Mouse (Mus musculus) midbrain, embryonic 15.5 days (tissue): ENCODE data around the gene Olfr1042. TPM values are rescaled to one million over a fixed set of nuclear protein-coding genes. Genes with fewer than 3 reads are reported as not detected.
"Not testable (repeated sequence)": the region's sequence is repeated elsewhere in the genome, so short reads cannot be mapped to it uniquely, and the experiment has no call there.

Source experiments
- ATAC-seq: fragments of 200-750 bp; cut with Nextera tagmentation; replicated peaks from 2 replicates; pipeline ENCODE4 v1.8.0; 2017; ENCODE audit warnings: moderate TSS enrichment
- H3K27ac ChIP-seq: fragments of 300-500 bp; sonication (generic); 2 replicates; pipeline ENCODE4 v1.5.1; 2015; ENCODE audit warnings: mild to moderate bottlenecking, inconsistent platforms
- H3K27me3 ChIP-seq: fragments of 300-500 bp; sonication (generic); replicated peaks from 2 replicates; pipeline ENCODE4 v1.6.1; 2015; ENCODE audit warnings: inconsistent platforms
- H3K36me3 ChIP-seq: fragments of 300-500 bp; sonication (generic); replicated peaks from 2 replicates; pipeline ENCODE4 v1.6.1; 2015; ENCODE audit warnings: inconsistent platforms
- H3K4me1 ChIP-seq: fragments of 300-500 bp; sonication (generic); 2 replicates; pipeline ENCODE4 v1.6.1; 2015; ENCODE audit warnings: inconsistent platforms
- H3K4me2 ChIP-seq: fragments of 300-500 bp; sonication (generic); 2 replicates; pipeline ENCODE4 v1.6.1; 2015; ENCODE audit warnings: inconsistent platforms, mild to moderate bottlenecking, moderate library complexity
- H3K4me3 ChIP-seq: fragments of 300-500 bp; sonication (generic); 2 replicates; pipeline ENCODE4 v1.5.1; 2015; ENCODE audit warnings: mild to moderate bottlenecking, inconsistent platforms
- H3K9ac ChIP-seq: fragments of 300-500 bp; sonication (generic); 2 replicates; pipeline ENCODE4 v1.6.1; 2015; ENCODE audit warnings: mild to moderate bottlenecking, inconsistent platforms
- H3K9me3 ChIP-seq: fragments of 300-500 bp; sonication (generic); 2 replicates; pipeline ENCODE4 v1.6.1; 2016; ENCODE audit warnings: inconsistent platforms
- WGBS: fragments of 180-500 bp; shearing (Covaris S2); methylation state at CpG from one replicate; pipeline ENCODE4 v1.1.7; 2015; ENCODE audit warnings: mixed read lengths; 5-methylcytosine and 5-hydroxymethylcytosine counted together
- polyA plus RNA-seq: library from polyadenylated mRNA; unstranded; fragments of >200 nt; fragmentation: Nextera tagmentation; extraction: Ambion mirVana; gene quantifications from 2 replicates; pipeline ENCODE4 v1.2.1, GENCODE M21; 2015

Olfr1042 gene
- polyA plus RNA-seq, result not detected in 2 replicates

DNA sequence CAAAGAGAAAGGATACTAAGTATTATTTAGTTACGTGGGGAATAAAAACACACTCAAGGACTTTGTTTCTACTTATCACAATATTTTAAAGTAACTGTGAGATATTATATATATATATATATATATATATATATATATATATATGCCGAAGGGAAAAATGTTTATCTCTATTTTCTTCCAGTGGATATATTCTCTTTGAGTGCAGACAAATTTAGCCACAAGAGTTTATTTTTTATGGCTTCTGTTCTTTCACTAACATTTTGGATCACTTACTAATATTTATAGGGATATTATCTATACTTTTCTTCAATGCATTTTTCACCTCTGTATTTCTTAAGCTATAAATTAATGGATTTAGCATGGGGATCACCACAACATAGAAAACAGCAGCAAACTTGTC is at the start of gene Olfr1042:
TSS of gene Olfr1042 (minus strand) at position 101 of the 400 bp plus-strand sequence.
- no peak for ATAC-seq
- no peaks in the 10 kb centered on the region for H3K36me3 ChIP-seq
- H3K4me2 ChIP-seq, result no peak within 1 kb of the TSS
- H3K9ac ChIP-seq, result no peak within 1 kb of the TSS
- WGBS, result 83% methylated on average over 2 of the region's 2 CpGs
- H3K27me3 ChIP-seq, result no peaks in the 10 kb centered on the region
- H3K4me3 ChIP-seq, result no peak within 1 kb of the TSS
- H3K4me1 ChIP-seq, result no peaks in the 10 kb centered on the region
- H3K9me3 ChIP-seq, result no peaks in the 10 kb centered on the region
- H3K27ac ChIP-seq, result no peak within 1 kb of the TSS

DNA sequence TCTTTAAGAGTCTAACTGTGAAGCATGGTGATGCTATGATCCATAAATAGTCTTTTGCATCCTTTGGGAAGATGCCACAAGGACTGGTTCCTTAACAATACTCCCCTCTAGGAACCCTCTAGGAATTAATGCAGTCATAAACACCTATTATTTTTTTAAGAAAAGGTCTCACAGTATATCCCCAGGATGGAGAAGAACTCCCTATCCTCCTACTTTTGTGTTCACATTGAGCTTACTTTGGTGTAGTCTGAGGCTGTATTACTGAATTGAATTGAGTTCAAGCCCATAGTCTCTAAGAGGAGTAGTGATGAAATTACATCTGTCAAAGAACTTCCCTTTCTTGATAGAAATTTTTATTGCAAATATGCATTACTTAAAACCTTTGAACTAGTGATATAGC is 41.3 kb upstream of the Olfr1042 start, which contains the start of gene Olfr1045:
TSS of gene Olfr1045 (minus strand) at position 101 of the 400 bp plus-strand sequence.
- H3K27ac ChIP-seq, result no peak within 1 kb of the TSS
- no peaks in the 10 kb centered on the region for H3K4me1 ChIP-seq
- no peak for ATAC-seq
- H3K9ac ChIP-seq, result no peak within 1 kb of the TSS
- no peaks in the 10 kb centered on the region for H3K36me3 ChIP-seq
- no peaks in the 10 kb centered on the region for H3K9me3 ChIP-seq
- no peaks in the 10 kb centered on the region for H3K27me3 ChIP-seq
- H3K4me3 ChIP-seq, result no peak within 1 kb of the TSS
- no peak within 1 kb of the TSS for H3K4me2 ChIP-seq

- Histone ChIP-seq H3K4me1 (no peaks in the 10 kb centered on the region), H3K9ac (no peak overlapping the region), H3K4me3 (no peak overlapping the region), H3K27me3 (no peaks in the 10 kb centered on the region), H3K36me3 (no peaks in the 10 kb centered on the region), H3K9me3 (no peaks in the 10 kb centered on the region), H3K27ac (no peak overlapping the region), H3K4me2 (no peak overlapping the region)
- ATAC-seq, result no peak
- 50% methylated on average over 1 of the region's 1 CpGs for WGBS
These were observed 34.2 kb upstream of the Olfr1042 start for GRCm38 (mm10) chr2:86195863-86196262.

- ATAC-seq, result no peak
- Histone ChIP-seq H3K27ac (no peak within 1 kb of the TSS), H3K9me3 (no peaks in the 10 kb centered on the region), H3K36me3 (no peaks in the 10 kb centered on the region), H3K27me3 (no peaks in the 10 kb centered on the region), H3K9ac (no peak within 1 kb of the TSS), H3K4me1 (no peaks in the 10 kb centered on the region), H3K4me3 (no peak within 1 kb of the TSS), H3K4me2 (no peak within 1 kb of the TSS)
These were observed 23.9 kb upstream of the Olfr1042 start, which contains the start of gene Olfr52 for GRCm38 (mm10) chr2:86185583-86185982. TSS of gene Olfr52 (minus strand) at chr2:86185683.

GRCm38 (mm10) chr2:86179950-86180349 is 18.3 kb upstream of the Olfr1042 start:
- H3K4me2 ChIP-seq, result no peak overlapping the region
- H3K27ac ChIP-seq, result no peak overlapping the region
- no peaks in the 10 kb centered on the region for H3K36me3 ChIP-seq
- no peaks in the 10 kb centered on the region for H3K4me1 ChIP-seq
- H3K4me3 ChIP-seq, result no peak overlapping the region
- H3K27me3 ChIP-seq, result no peaks in the 10 kb centered on the region
- WGBS, result 80% methylated on average over 3 of the region's 3 CpGs
- no peaks in the 10 kb centered on the region for H3K9me3 ChIP-seq
- ATAC-seq, result no peak
- H3K9ac ChIP-seq, result no peak overlapping the region

DNA sequence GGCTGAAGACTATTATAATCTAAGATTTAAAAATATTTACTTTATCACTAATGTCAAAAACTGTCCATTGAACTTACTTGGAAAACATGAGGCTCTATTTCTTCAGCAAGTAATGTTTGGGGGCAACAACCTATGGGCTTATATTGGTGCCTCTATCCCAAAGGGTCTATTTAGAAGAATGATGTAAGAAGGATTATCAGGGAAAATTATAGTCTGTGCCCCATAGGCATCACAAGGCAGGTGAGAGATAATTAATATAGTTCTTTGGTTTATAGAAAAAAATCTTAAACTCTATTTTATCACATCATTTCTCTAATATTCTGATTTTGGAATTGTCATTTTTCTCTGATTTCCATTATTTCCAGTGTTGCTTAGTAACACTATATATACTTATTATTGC is 16.1 kb upstream of the Olfr1042 start, which contains the start of gene Olfr1044:
TSS of gene Olfr1044 (minus strand) at position 101 of the 400 bp plus-strand sequence.
- no peak for ATAC-seq
- Histone ChIP-seq H3K27me3 (no peaks in the 10 kb centered on the region), H3K9me3 (no peaks in the 10 kb centered on the region), H3K36me3 (no peaks in the 10 kb centered on the region), H3K4me1 (no peaks in the 10 kb centered on the region), H3K27ac (no peak within 1 kb of the TSS), H3K4me3 (no peak within 1 kb of the TSS), H3K4me2 (no peak within 1 kb of the TSS), H3K9ac (no peak within 1 kb of the TSS)

GRCm38 (mm10) chr2:86175422-86175821 is 13.8 kb upstream of the Olfr1042 start:
- H3K36me3 ChIP-seq, H3K9ac ChIP-seq, H3K4me2 ChIP-seq, ATAC-seq, H3K4me3 ChIP-seq, H3K27ac ChIP-seq, H3K27me3 ChIP-seq, H3K4me1 ChIP-seq, H3K9me3 ChIP-seq: not testable (repeated sequence)
- WGBS, result 98% methylated on average over 7 of the region's 7 CpGs

DNA sequence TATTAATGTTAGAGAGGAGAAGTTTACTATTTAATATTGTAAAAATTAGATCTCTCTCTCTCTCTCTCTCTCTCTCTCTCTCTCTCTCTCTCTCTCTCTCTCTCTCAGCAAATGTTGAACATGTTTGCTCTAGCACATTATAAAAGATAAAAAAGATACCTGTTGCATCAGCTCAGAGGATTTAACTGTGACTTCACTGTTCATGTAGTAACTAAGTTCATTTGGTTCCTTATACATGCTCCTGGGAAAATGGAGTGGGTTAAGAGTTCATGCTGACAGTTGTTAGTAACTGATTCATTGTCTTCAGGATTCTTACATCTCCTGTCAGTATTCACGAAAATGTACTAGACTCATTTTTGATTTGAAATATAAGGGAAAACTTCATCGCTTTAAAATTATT is 5.8 kb upstream of the Olfr1042 start, which contains the start of gene Olfr1043:
TSS of gene Olfr1043 (minus strand) at position 101 of the 400 bp plus-strand sequence.
- 87% methylated on average over 2 of the region's 2 CpGs for WGBS
- Histone ChIP-seq H3K4me2 (no peak within 1 kb of the TSS), H3K9me3 (no peaks in the 10 kb centered on the region), H3K9ac (no peak within 1 kb of the TSS), H3K4me1 (no peaks in the 10 kb centered on the region), H3K36me3 (no peaks in the 10 kb centered on the region), H3K4me3 (no peak within 1 kb of the TSS), H3K27me3 (no peaks in the 10 kb centered on the region), H3K27ac (no peak within 1 kb of the TSS)
- ATAC-seq, result no peak

DNA sequence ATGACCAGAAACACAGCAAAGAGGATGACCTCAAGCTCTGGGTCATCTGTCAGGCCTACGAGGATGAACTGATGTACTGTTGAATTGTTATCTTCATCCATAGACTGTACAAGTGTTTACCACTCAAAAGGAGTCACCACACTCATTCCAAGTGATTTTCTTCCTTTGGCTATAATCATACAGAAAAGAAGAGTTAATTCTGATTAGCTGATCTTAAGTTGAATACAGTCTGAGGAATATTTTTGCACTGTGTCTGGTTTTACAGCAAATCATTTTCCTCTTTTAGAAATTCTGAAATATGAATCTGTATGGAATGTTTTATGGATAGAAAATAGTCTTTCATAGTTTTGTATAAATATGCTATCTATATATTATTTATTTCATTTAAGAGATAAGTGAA is 15.0 kb downstream of the Olfr1042 start, which contains the start of gene Olfr1040:
TSS of gene Olfr1040 (minus strand) at position 101 of the 400 bp plus-strand sequence.
- Histone ChIP-seq H3K36me3 (no peaks in the 10 kb centered on the region), H3K4me3 (no peak within 1 kb of the TSS), H3K4me1 (no peaks in the 10 kb centered on the region), H3K27me3 (no peaks in the 10 kb centered on the region), H3K27ac (no peak within 1 kb of the TSS), H3K9ac (no peak within 1 kb of the TSS), H3K9me3 (no peaks in the 10 kb centered on the region), H3K4me2 (no peak within 1 kb of the TSS)
- WGBS, result 76% methylated on average over 1 of the region's 1 CpGs
- no peak for ATAC-seq

GRCm38 (mm10) chr2:86135828-86136227 is 25.8 kb downstream of the Olfr1042 start, which contains the start of gene Olfr1039:
TSS of gene Olfr1039 (minus strand) at chr2:86135928.
- 90% methylated on average over 1 of the region's 1 CpGs for WGBS
- no peak within 1 kb of the TSS for H3K9ac ChIP-seq
- H3K36me3 ChIP-seq, result no peaks in the 10 kb centered on the region
- no peaks in the 10 kb centered on the region for H3K9me3 ChIP-seq
- no peaks in the 10 kb centered on the region for H3K4me1 ChIP-seq
- no peak within 1 kb of the TSS for H3K27ac ChIP-seq
- H3K4me3 ChIP-seq, result no peak within 1 kb of the TSS
- H3K4me2 ChIP-seq, result no peak within 1 kb of the TSS
- ATAC-seq, result no peak
- no peaks in the 10 kb centered on the region for H3K27me3 ChIP-seq

Other genes with a start within 250 kb of the Olfr1042 start
- gene Olfr1025-ps1, start 246.6 kb downstream of the Olfr1042 start, polyA plus RNA-seq, result not detected in 2 replicates
- gene Olfr1026, start 240.3 kb downstream of the Olfr1042 start, polyA plus RNA-seq, result not detected in 2 replicates
- gene Olfr1028, start 211.4 kb downstream of the Olfr1042 start, polyA plus RNA-seq, result not detected in 2 replicates
- not detected in 2 replicates for gene Olfr1029, start 187.9 kb downstream of the Olfr1042 start, polyA plus RNA-seq
- not detected in 2 replicates for gene Olfr1030, start 182.6 kb downstream of the Olfr1042 start, polyA plus RNA-seq
- gene Olfr1031, start 171.5 kb downstream of the Olfr1042 start, polyA plus RNA-seq, result not detected in 2 replicates
- gene Olfr1032, start 156.3 kb downstream of the Olfr1042 start, polyA plus RNA-seq, result not detected in 2 replicates
- gene Olfr1033, start 141.2 kb downstream of the Olfr1042 start, polyA plus RNA-seq, result not detected in 2 replicates
- not detected in 2 replicates for gene Olfr1034, start 116.0 kb downstream of the Olfr1042 start, polyA plus RNA-seq
- not detected in 2 replicates for gene Olfr1036, start 87.8 kb downstream of the Olfr1042 start, polyA plus RNA-seq
- gene Olfr1037, start 74.5 kb downstream of the Olfr1042 start, polyA plus RNA-seq, result not detected in 2 replicates
- gene Olfr1039, start 25.9 kb downstream of the Olfr1042 start, polyA plus RNA-seq, result not detected in 2 replicates
- gene Olfr1040, start 15.1 kb downstream of the Olfr1042 start, polyA plus RNA-seq, result not detected in 2 replicates
- not detected in 2 replicates for gene Olfr1043, start 5.7 kb upstream of the Olfr1042 start, polyA plus RNA-seq
- not detected in 2 replicates for gene Olfr1044, start 16.0 kb upstream of the Olfr1042 start, polyA plus RNA-seq
- gene Olfr52, start 23.8 kb upstream of the Olfr1042 start, polyA plus RNA-seq, result not detected in 2 replicates
- gene Olfr1045, start 41.2 kb upstream of the Olfr1042 start, polyA plus RNA-seq, result not detected in 2 replicates
- gene Olfr1046, start 57.5 kb upstream of the Olfr1042 start, polyA plus RNA-seq, result not detected in 2 replicates
- gene Olfr1047, start 69.6 kb upstream of the Olfr1042 start, polyA plus RNA-seq, result not detected in 2 replicates
- not detected in 2 replicates for gene Olfr1048, start 78.5 kb upstream of the Olfr1042 start, polyA plus RNA-seq
- gene Olfr1049, start 96.5 kb upstream of the Olfr1042 start, polyA plus RNA-seq, result not detected in 2 replicates
- not detected in 2 replicates for gene Olfr1051, start 117.2 kb upstream of the Olfr1042 start, polyA plus RNA-seq
- not detected in 2 replicates for gene Olfr1052, start 130.6 kb upstream of the Olfr1042 start, polyA plus RNA-seq
- gene Olfr1053, start 153.4 kb upstream of the Olfr1042 start, polyA plus RNA-seq, result not detected in 2 replicates
- gene Olfr1054, start 173.6 kb upstream of the Olfr1042 start, polyA plus RNA-seq, result not detected in 2 replicates
- not detected in 2 replicates for gene Olfr1055, start 188.4 kb upstream of the Olfr1042 start, polyA plus RNA-seq
- not detected in 2 replicates for gene Olfr1056, start 200.6 kb upstream of the Olfr1042 start, polyA plus RNA-seq
- gene Olfr1057, start 216.6 kb upstream of the Olfr1042 start, polyA plus RNA-seq, result not detected in 2 replicates
- gene Olfr1058, start 226.7 kb upstream of the Olfr1042 start, polyA plus RNA-seq, result not detected in 2 replicates